Mouse (Mus musculus): ENCODE measurements around the gene Cdc14a. TPM values are rescaled to one million over a fixed set of nuclear protein-coding genes. Genes with fewer than 3 reads are reported as not detected.

The Cdc14a gene
- polyA plus RNA-seq, 1 experiment = 6.6 TPM

Other genes with a start within 250 kb of the Cdc14a start
- 1.1 and 1.2 TPM in 2 replicates for gene Gpr88, start 170.5 kb downstream of the Cdc14a start, polyA plus RNA-seq (2012; rRNA removed)
- 40.4 and 42.2 TPM in 2 replicates for gene Rtca, start 84.2 kb upstream of the Cdc14a start, polyA plus RNA-seq (2012; rRNA removed)
- gene Dbt, start 89.0 kb upstream of the Cdc14a start, polyA plus RNA-seq (2012; rRNA removed) = 21.2 and 22.7 TPM in 2 replicates
- 0.32 and 0.50 TPM in 2 replicates for gene Lrrc39, start 138.9 kb upstream of the Cdc14a start, polyA plus RNA-seq (2012; rRNA removed)
- gene Sass6, start 170.9 kb upstream of the Cdc14a start, polyA plus RNA-seq (2012; rRNA removed) = 3.2 and 3.9 TPM in 2 replicates
- 23.2 and 23.3 TPM in 2 replicates for gene Trmt13, start 190.6 kb upstream of the Cdc14a start, polyA plus RNA-seq (2012; rRNA removed)
- 40.3 and 49.0 TPM in 2 replicates for gene Mfsd14a, start 238.6 kb upstream of the Cdc14a start, polyA plus RNA-seq (2012; rRNA removed)

All from urinary bladder, adult 2 months (tissue).